Mouse (Mus musculus): ENCODE measurements at regions not wholly inside any gene's neighbourhood (a gene's known extent, or its start where the extent isn't known, plus 50 kb on each side); places are given as distances from the start of the nearest gene placed in this dataset.

DNA sequence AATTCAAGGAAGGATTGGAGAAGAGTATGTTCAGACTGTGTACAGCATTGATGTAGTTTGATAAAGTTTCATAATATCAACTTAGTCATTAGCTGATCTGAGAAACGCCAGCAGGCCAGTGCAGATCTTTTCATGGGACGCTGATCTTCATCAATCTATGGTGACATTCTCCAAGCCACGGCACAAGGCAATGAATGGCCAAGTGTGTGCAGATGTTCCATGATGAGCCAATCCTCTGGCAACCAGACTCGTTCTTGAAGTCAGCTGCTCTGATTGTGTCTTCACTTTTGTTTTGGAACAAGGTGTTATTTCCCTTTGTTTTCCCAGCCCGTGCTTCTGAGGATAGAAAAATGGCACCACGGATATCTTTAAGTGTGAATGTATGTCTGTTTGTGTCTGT is 101.3 kb upstream of the Lifr start:
- Histone ChIP-seq H3K79me2 (ENCODE audit: control insufficient read depth, insufficient read depth, low read length, poor library complexity) (no peaks in the 10 kb centered on the region), H3K4me1 (ENCODE audit: control insufficient read depth in 1 of 2, insufficient read depth in 2 of 2, low read length in 2 of 2) (peaks cover 0 to 3% of the 10 kb centered on the region in 2 experiments; a peak in 1 of 4 replicates), H3K9me3 (replicated peaks; ENCODE audit: insufficient read depth, low read length) (no peaks in the 10 kb centered on the region), H3K4me3 (ENCODE audit: control insufficient read depth in 1 of 2, insufficient read depth in 1 of 2, low read depth in 2 of 2, low read length in 2 of 2) (no peak overlapping the region), H3K27me3 (ENCODE audit: control insufficient read depth in 1 of 2, insufficient read depth in 2 of 2, low read length in 2 of 2) (no peaks in the 10 kb centered on the region), H3K9ac (ENCODE audit: control insufficient read depth, low read depth, low read length, poor library complexity, severe bottlenecking) (no peak overlapping the region), H3K36me3 (ENCODE audit: control insufficient read depth in 1 of 2, insufficient read depth in 2 of 2, low read length in 2 of 2) (no peaks in the 10 kb centered on the region), H3K27ac (ENCODE audit: control insufficient read depth, low read depth, low read length) (no peak overlapping the region)
- DNase-seq (ENCODE audit: low read depth, low spot score), result no peak
- TF ChIP-seq NELFE (IDR thresholded peaks at IDR 0.05; ENCODE audit: low read depth, low read length) (no peak), MAFK (IDR thresholded peaks at IDR 0.05; ENCODE audit: borderline replicate concordance, low read depth, low read length) (no peak)

DNA sequence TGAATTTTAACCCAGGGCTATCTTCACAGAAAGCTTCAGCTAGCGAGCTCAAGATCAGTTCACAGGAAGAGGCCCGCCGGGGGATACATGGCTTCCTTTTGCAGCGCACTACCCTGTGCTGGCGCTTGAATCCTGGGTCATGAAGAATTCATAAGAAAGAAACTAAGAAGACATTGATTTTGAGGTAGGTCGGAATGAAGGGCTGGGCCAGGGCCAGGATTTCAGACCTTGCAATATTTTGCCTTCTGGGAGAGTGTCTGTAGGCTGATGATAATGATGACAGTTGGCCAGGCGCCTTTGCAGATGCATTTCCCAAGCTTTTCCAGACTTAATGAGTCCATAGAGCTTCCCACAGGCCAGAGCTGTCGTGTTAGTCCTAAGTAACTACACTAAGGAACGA is 97.2 kb upstream of the Lifr start:
- Histone ChIP-seq H3K27me3 (ENCODE audit: control insufficient read depth in 1 of 2, insufficient read depth in 2 of 2, low read length in 2 of 2) (no peaks in the 10 kb centered on the region), H3K27ac (ENCODE audit: control insufficient read depth, low read depth, low read length) (no peak overlapping the region), H3K36me3 (ENCODE audit: control insufficient read depth in 1 of 2, insufficient read depth in 2 of 2, low read length in 2 of 2) (no peaks in the 10 kb centered on the region), H3K4me1 (ENCODE audit: control insufficient read depth in 1 of 2, insufficient read depth in 2 of 2, low read length in 2 of 2) (no peaks in the 10 kb centered on the region), H3K9me3 (replicated peaks; ENCODE audit: insufficient read depth, low read length) (no peaks in the 10 kb centered on the region), H3K4me3 (ENCODE audit: control insufficient read depth in 1 of 2, insufficient read depth in 1 of 2, low read depth in 2 of 2, low read length in 2 of 2) (no peak overlapping the region), H3K9ac (ENCODE audit: control insufficient read depth, low read depth, low read length, poor library complexity, severe bottlenecking) (no peak overlapping the region), H3K79me2 (ENCODE audit: control insufficient read depth, insufficient read depth, low read length, poor library complexity) (no peaks in the 10 kb centered on the region)
- TF ChIP-seq CTCF (IDR thresholded peaks at IDR 0.05 in 2 of 3, conservative IDR thresholded peaks at IDR 0.05 in 1 of 3; ENCODE audit: control insufficient read depth in 1 of 3, insufficient read depth in 1 of 3, low read depth in 2 of 3, low read length in 3 of 3, poor library complexity in 1 of 3, severe bottlenecking in 1 of 3) (no peak), MXI1 (IDR thresholded peaks at IDR 0.05; ENCODE audit: low read depth, low read length) (no peak), POLR2A (IDR thresholded peaks at IDR 0.05; ENCODE audit: control insufficient read depth in 1 of 2, insufficient read depth in 1 of 2, low read depth in 1 of 2, low read length in 2 of 2, poor library complexity in 1 of 2) (no peak), ZMIZ1 (IDR thresholded peaks at IDR 0.05; ENCODE audit: low read depth, low read length) (no peak), JUND (IDR thresholded peaks at IDR 0.05; ENCODE audit: low read depth, low read length) (no peak), TAL1 (IDR thresholded peaks at IDR 0.05; ENCODE audit: low read length) (no peak)
- DNase-seq (ENCODE audit: low read depth, low spot score), result no peak

DNA sequence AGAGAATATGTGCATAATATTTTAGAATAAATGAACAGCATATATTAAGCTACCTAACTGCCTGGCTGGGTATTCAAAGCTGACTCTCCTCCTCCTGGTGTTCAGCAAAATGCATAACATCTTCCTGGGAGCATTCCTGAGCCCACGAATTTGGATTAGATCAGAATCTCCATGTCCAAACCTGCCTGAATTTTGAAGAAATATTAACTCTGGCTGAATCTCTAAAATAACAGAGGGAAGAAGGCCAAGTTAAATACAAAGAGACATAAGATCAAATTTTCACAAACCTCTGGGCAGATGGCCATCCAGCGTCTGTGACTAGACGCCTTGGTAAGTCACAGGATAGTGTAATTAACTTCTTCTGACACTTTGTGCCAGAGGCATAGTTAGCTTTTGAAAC is 95.2 kb upstream of the Lifr start:
- no peak for DNase-seq (ENCODE audit: low read depth, low spot score)
- Histone ChIP-seq H3K4me3 (ENCODE audit: control insufficient read depth in 1 of 2, insufficient read depth in 1 of 2, low read depth in 2 of 2, low read length in 2 of 2) (no peak overlapping the region), H3K79me2 (ENCODE audit: control insufficient read depth, insufficient read depth, low read length, poor library complexity) (no peaks in the 10 kb centered on the region), H3K27me3 (ENCODE audit: control insufficient read depth in 1 of 2, insufficient read depth in 2 of 2, low read length in 2 of 2) (no peaks in the 10 kb centered on the region), H3K36me3 (ENCODE audit: control insufficient read depth in 1 of 2, insufficient read depth in 2 of 2, low read length in 2 of 2) (no peaks in the 10 kb centered on the region), H3K27ac (ENCODE audit: control insufficient read depth, low read depth, low read length) (no peak overlapping the region), H3K9me3 (replicated peaks; ENCODE audit: insufficient read depth, low read length) (no peaks in the 10 kb centered on the region), H3K4me1 (ENCODE audit: control insufficient read depth in 1 of 2, insufficient read depth in 2 of 2, low read length in 2 of 2) (no peaks in the 10 kb centered on the region), H3K9ac (ENCODE audit: control insufficient read depth, low read depth, low read length, poor library complexity, severe bottlenecking) (no peak overlapping the region)
- TF ChIP-seq NELFE (IDR thresholded peaks at IDR 0.05; ENCODE audit: low read depth, low read length), result no peak

DNA sequence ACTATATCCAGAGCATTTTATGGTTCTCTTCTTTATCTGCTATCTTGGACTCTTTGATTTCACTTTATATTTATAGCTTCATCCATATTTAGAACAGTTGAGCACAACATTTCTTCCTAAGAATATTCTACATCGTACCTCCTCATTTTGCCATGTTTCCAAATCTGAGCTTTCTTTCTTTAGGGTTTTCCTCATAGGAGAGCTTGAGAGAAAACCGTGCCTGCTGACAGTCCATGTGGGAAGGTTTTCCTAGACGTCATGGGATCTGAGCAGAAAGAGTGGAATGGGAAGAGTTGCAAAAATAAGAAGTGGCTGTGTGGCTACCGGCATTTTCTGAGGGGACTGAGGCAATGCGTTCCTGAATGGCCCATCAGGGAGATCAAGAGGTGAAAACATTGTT is 92.5 kb upstream of the Lifr start:
- Histone ChIP-seq H3K9ac (ENCODE audit: control insufficient read depth, low read depth, low read length, poor library complexity, severe bottlenecking) (no peak overlapping the region), H3K4me3 (ENCODE audit: control insufficient read depth in 1 of 2, insufficient read depth in 1 of 2, low read depth in 2 of 2, low read length in 2 of 2) (no peak overlapping the region), H3K27ac (ENCODE audit: control insufficient read depth, low read depth, low read length) (no peak overlapping the region), H3K9me3 (replicated peaks; ENCODE audit: insufficient read depth, low read length) (no peaks in the 10 kb centered on the region), H3K79me2 (ENCODE audit: control insufficient read depth, insufficient read depth, low read length, poor library complexity) (no peaks in the 10 kb centered on the region), H3K4me1 (ENCODE audit: control insufficient read depth in 1 of 2, insufficient read depth in 2 of 2, low read length in 2 of 2) (no peaks in the 10 kb centered on the region), H3K36me3 (ENCODE audit: control insufficient read depth in 1 of 2, insufficient read depth in 2 of 2, low read length in 2 of 2) (no peaks in the 10 kb centered on the region), H3K27me3 (ENCODE audit: control insufficient read depth in 1 of 2, insufficient read depth in 2 of 2, low read length in 2 of 2) (no peaks in the 10 kb centered on the region)
- no peak for TF ChIP-seq USF2 (IDR thresholded peaks at IDR 0.05; ENCODE audit: borderline replicate concordance in 1 of 2, insufficient read depth in 1 of 2, low read depth in 1 of 2, low read length in 2 of 2)
- TF ChIP-seq ETS1 (IDR thresholded peaks at IDR 0.05; ENCODE audit: low read depth, low read length), result no peak
- no peak for TF ChIP-seq RAD21 (IDR thresholded peaks at IDR 0.05; ENCODE audit: low read depth, low read length)
- TF ChIP-seq CTCF (IDR thresholded peaks at IDR 0.05 in 2 of 3, conservative IDR thresholded peaks at IDR 0.05 in 1 of 3; ENCODE audit: control insufficient read depth in 1 of 3, insufficient read depth in 1 of 3, low read depth in 2 of 3, low read length in 3 of 3, poor library complexity in 1 of 3, severe bottlenecking in 1 of 3), result no peak
- DNase-seq (ENCODE audit: low read depth, low spot score), result no peak

Measured in MEL (cell line).